Mouse (Mus musculus) midbrain, embryonic 14.5 days (tissue): ENCODE data around the gene Epb41l5. TPM values are rescaled to one million over a fixed set of nuclear protein-coding genes. Genes with fewer than 3 reads are reported as not detected.

Experiments used
- ATAC-seq: fragments of 200-750 bp; cut with Nextera tagmentation; 2 replicates; pipeline ENCODE4 v1.8.0; 2017; ENCODE audit warnings: moderate number of reproducible peaks, moderate library complexity; ENCODE audit not compliant: low FRiP score, low TSS enrichment
- DNase-seq: peaks from one replicate; pipeline ENCODE4 v3.0.0-alpha.2; 2015
- H3K27ac ChIP-seq: fragments of 300-500 bp; sonication (generic); replicated peaks from 2 replicates; pipeline ENCODE4 v1.5.1; 2014; ENCODE audit warnings: mild to moderate bottlenecking, low read depth, low read length, moderate library complexity
- H3K27me3 ChIP-seq: fragments of 300-500 bp; sonication (generic); 2 replicates; pipeline ENCODE4 v1.6.1; 2014; ENCODE audit warnings: low read length, control low read depth, mixed read lengths; ENCODE audit not compliant: control insufficient read depth, insufficient read depth
- H3K36me3 ChIP-seq: fragments of 300-500 bp; sonication (generic); 2 replicates; pipeline ENCODE4 v1.6.1; 2014; ENCODE audit warnings: low read length, control low read depth; ENCODE audit not compliant: control insufficient read depth, insufficient read depth
- H3K4me1 ChIP-seq: fragments of 300-500 bp; sonication (generic); 2 replicates; pipeline ENCODE4 v1.6.1; 2014; ENCODE audit warnings: mild to moderate bottlenecking, antibody characterized with exemption, low read length, control low read depth; ENCODE audit not compliant: control insufficient read depth, insufficient read depth
- H3K4me2 ChIP-seq: fragments of 300-500 bp; sonication (generic); 2 replicates; pipeline ENCODE4 v1.6.1; 2014; ENCODE audit warnings: mild to moderate bottlenecking, low read length, moderate library complexity
- H3K4me3 ChIP-seq: fragments of 300-500 bp; sonication (generic); replicated peaks from 2 replicates; pipeline ENCODE4 v1.5.1; 2014; ENCODE audit warnings: low read depth, low read length
- H3K9ac ChIP-seq: fragments of 300-500 bp; sonication (generic); replicated peaks from 2 replicates; pipeline ENCODE4 v1.6.1; 2014; ENCODE audit warnings: mild to moderate bottlenecking, low read length, moderate library complexity
- H3K9me3 ChIP-seq: fragments of 300-500 bp; sonication (generic); 2 replicates; pipeline ENCODE4 v1.6.1; 2016; ENCODE audit warnings: low read length, control low read depth, mixed read lengths; ENCODE audit not compliant: control insufficient read depth
- WGBS: fragments of 180-500 bp; shearing (Covaris S2); extraction: QIAGEN DNeasy Blood & Tissue Kit; methylation state at CpG from one replicate; pipeline ENCODE4 v1.1.7; 2014; 5-methylcytosine and 5-hydroxymethylcytosine counted together
- polyA plus RNA-seq: library from polyadenylated mRNA; unstranded; fragments of >200 nt; fragmentation: Nextera tagmentation; extraction: Ambion mirVana; gene quantifications from 2 replicates; pipeline ENCODE4 v1.2.1, GENCODE M21; 2014

Gene Epb41l5
- polyA plus RNA-seq, 1 experiment from 2014 or later = 23.5 TPM

DNA sequence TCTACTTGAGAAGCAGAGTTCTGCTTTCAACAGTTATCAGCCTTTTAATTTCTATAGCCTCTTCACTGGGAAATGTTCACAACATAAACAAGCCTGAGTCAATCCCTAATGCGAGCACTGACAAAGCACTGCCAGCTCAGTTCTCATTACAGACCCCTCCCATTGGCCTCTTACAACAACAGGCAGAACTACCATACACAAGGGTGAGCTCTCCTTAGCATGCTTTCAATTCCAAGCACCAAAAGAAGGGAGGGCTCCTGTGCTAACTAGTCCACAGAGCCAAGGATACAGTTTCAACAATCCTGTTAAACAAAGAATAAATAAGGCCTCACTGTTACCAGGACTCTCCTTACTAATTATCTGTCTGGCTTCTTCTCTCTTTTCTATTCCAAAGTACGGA lies 24.4 kb downstream of the Epb41l5 start:
- WGBS = 56% methylated on average over 2 of the region's 2 CpGs
- DNase-seq = no peak
- no peaks in the 10 kb centered on the region for H3K4me1 ChIP-seq
- H3K27ac ChIP-seq = no peak overlapping the region
- ATAC-seq = no peak
- H3K9me3 ChIP-seq = no peaks in the 10 kb centered on the region
- H3K4me2 ChIP-seq = no peak overlapping the region
- H3K27me3 ChIP-seq = no peaks in the 10 kb centered on the region
- no peak overlapping the region for H3K9ac ChIP-seq
- no peak overlapping the region for H3K4me3 ChIP-seq
- peaks cover 5% of the 10 kb centered on the region; the same call in 1 of the 2 replicates for H3K36me3 ChIP-seq

- Histone ChIP-seq H3K9me3 (no peaks in the 10 kb centered on the region), H3K4me3 (no peak overlapping the region), H3K4me2 (no peak overlapping the region), H3K36me3 (no peaks in the 10 kb centered on the region), H3K4me1 (no peaks in the 10 kb centered on the region), H3K9ac (no peak overlapping the region), H3K27me3 (no peaks in the 10 kb centered on the region), H3K27ac (no peak overlapping the region)
- ATAC-seq (no peak), DNase-seq (no peak)
- WGBS = 93% methylated on average over 3 of the region's 3 CpGs
Measured at GRCm38 (mm10) chr1:119605396-119605795, 43.4 kb downstream of the Epb41l5 start.

- H3K27me3 ChIP-seq = no peaks in the 10 kb centered on the region
- DNase-seq (no peak), ATAC-seq (no peak)
- 97% methylated on average over 12 of the region's 12 CpGs for WGBS
- no peak overlapping the region for H3K4me2 ChIP-seq
- H3K4me1 ChIP-seq = no peaks in the 10 kb centered on the region
- no peaks in the 10 kb centered on the region for H3K36me3 ChIP-seq
- no peak overlapping the region for H3K27ac ChIP-seq
- no peak overlapping the region for H3K9ac ChIP-seq
- H3K9me3 ChIP-seq = no peaks in the 10 kb centered on the region
- no peak overlapping the region for H3K4me3 ChIP-seq
Measured at GRCm38 (mm10) chr1:119602448-119602847, 46.4 kb downstream of the Epb41l5 start.

- no peak overlapping the region for H3K27ac ChIP-seq
- no peaks in the 10 kb centered on the region for H3K9me3 ChIP-seq
- no peaks in the 10 kb centered on the region for H3K27me3 ChIP-seq
- WGBS = 94% methylated on average over 6 of the region's 6 CpGs
- H3K4me3 ChIP-seq = no peak overlapping the region
- no peaks in the 10 kb centered on the region for H3K36me3 ChIP-seq
- no peak for DNase-seq
- H3K4me2 ChIP-seq = no peak overlapping the region
- no peak for ATAC-seq
- H3K4me1 ChIP-seq = no peaks in the 10 kb centered on the region
- no peak overlapping the region for H3K9ac ChIP-seq
Measured at GRCm38 (mm10) chr1:119598855-119599254, 49.9 kb downstream of the Epb41l5 start.

DNA sequence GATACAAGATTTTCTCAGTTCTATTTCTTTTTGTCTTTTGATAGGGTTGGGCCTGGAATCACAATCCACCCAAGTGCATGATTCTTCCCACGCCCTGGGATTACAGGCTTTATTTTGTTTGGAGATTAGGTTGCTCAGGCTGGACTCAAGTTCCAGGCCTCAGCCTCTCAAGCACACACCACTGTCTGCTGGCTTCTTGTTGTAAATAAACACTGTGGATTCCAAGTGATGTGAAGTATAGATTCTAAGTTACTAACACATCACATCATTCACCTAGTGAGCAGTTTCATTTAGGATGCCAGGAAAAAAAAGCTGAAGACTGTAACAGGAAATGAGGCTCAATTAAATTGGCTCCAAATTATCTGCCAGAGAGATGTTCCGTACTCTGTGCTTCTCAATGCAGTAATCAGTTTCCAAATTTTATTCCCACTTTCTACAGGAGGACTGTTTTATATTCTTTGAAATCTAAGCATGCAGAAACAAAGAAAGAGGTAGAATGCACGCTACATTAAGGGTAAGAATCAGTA lies 51.8 kb downstream of the Epb41l5 start:
- no peak overlapping the region for H3K4me3 ChIP-seq
- DNase-seq (no peak), ATAC-seq (no peak)
- no peaks in the 10 kb centered on the region for H3K27me3 ChIP-seq
- H3K4me1 ChIP-seq = no peaks in the 10 kb centered on the region
- H3K9ac ChIP-seq = no peak overlapping the region
- no peaks in the 10 kb centered on the region for H3K36me3 ChIP-seq
- WGBS = 85% methylated on average over 3 of the region's 3 CpGs
- no peaks in the 10 kb centered on the region for H3K9me3 ChIP-seq
- H3K27ac ChIP-seq = no peak overlapping the region
- no peak overlapping the region for H3K4me2 ChIP-seq

- WGBS = 96% methylated on average over 2 of the region's 2 CpGs
- no peak for DNase-seq
- H3K27ac ChIP-seq = no peak overlapping the region
- no peak overlapping the region for H3K9ac ChIP-seq
- no peaks in the 10 kb centered on the region for H3K36me3 ChIP-seq
- H3K4me3 ChIP-seq = no peak overlapping the region
- no peaks in the 10 kb centered on the region for H3K9me3 ChIP-seq
- no peak for ATAC-seq
- no peaks in the 10 kb centered on the region for H3K27me3 ChIP-seq
- no peaks in the 10 kb centered on the region for H3K4me1 ChIP-seq
- no peak overlapping the region for H3K4me2 ChIP-seq
Measured at GRCm38 (mm10) chr1:119590041-119590440, 58.8 kb downstream of the Epb41l5 start.

DNA sequence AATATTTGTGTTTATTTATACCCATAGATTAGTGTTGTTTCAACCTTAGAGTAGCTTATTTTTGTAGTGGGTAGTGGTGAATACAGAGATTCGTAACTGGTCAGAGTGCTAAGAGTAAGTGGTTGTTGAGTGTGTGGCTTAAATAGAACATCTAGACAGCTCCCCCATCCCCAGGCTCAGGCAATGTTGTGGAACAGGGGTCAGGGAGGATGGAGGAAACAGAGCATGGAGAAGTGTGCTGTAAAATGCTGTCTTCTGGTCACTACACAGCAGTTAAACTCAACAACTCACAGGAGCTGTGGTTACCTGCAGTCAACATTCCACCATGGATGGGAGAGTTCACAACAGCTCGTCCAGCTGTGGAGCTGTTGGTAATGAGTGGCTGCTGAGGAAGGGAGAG lies 63.8 kb downstream of the Epb41l5 start:
- 91% methylated on average over 2 of the region's 2 CpGs for WGBS
- Histone ChIP-seq H3K4me3 (no peak overlapping the region), H3K9ac (no peak overlapping the region), H3K36me3 (no peaks in the 10 kb centered on the region), H3K9me3 (no peaks in the 10 kb centered on the region), H3K27ac (no peak overlapping the region), H3K27me3 (no peaks in the 10 kb centered on the region), H3K4me2 (no peak overlapping the region), H3K4me1 (no peaks in the 10 kb centered on the region)
- DNase-seq (no peak), ATAC-seq (no peak)

- Histone ChIP-seq H3K36me3 (peaks cover 18% of the 10 kb centered on the region), H3K4me2 (no peak overlapping the region), H3K9ac (no peak overlapping the region), H3K27ac (no peak overlapping the region), H3K9me3 (no peaks in the 10 kb centered on the region), H3K4me3 (no peak overlapping the region), H3K4me1 (no peaks in the 10 kb centered on the region), H3K27me3 (no peaks in the 10 kb centered on the region)
- no peak for ATAC-seq
- 73% methylated on average over 1 of the region's 1 CpGs for WGBS
- no peak for DNase-seq
Measured at GRCm38 (mm10) chr1:119570134-119570533, 78.7 kb downstream of the Epb41l5 start.

- 95% methylated on average over 4 of the region's 4 CpGs for WGBS
- no peak for DNase-seq
- H3K27me3 ChIP-seq = no peaks in the 10 kb centered on the region
- H3K9me3 ChIP-seq = no peaks in the 10 kb centered on the region
- H3K4me3 ChIP-seq = no peak overlapping the region
- no peaks in the 10 kb centered on the region for H3K4me1 ChIP-seq
- ATAC-seq = no peak
- no peak overlapping the region for H3K4me2 ChIP-seq
- H3K36me3 ChIP-seq = peaks cover 11% of the 10 kb centered on the region; the same call in 1 of the 2 replicates
- no peak overlapping the region for H3K9ac ChIP-seq
- no peak overlapping the region for H3K27ac ChIP-seq
Measured at GRCm38 (mm10) chr1:119565531-119565930, 83.3 kb downstream of the Epb41l5 start.
